Mouse (Mus musculus): ENCODE results near the gene Gpc6.

The Gpc6 gene

DNA sequence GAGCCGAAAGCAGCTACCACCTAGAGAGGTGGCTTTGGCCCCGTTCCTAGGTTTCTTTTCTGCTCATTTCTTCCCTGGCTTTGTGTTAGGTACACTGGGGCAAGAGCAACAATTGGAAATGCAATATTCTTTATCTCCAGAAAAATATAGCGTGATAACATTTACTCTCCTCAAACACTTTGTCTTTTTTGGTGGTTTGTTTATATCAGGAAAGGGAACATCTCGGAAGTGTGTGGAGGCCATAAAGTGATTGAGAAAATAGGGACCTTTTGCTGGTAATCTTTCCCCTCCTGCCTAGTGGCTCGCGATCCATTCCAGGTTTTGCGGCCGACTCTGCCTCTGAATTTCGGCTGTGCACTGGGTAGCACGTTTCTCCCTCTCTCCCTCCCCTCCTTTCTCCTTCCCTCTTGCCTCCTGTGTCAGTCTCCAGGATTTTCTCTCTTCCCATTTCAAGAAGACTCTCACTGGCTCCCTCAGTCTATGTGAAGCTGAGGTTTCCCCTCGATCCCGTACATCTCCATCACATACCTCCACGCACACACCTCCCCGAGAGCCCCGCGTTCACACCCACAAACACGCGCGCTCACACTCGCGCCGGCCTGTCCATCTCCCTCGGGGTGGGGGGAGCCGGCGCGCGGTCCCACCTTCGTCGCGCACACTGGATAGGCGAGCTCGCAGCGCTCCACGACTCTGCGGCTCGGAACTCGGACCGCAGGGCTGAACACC, at the start of gene Gpc6:
TSS of gene Gpc6 (plus strand) at position 440 of the 726 bp plus-strand sequence.
- no peak for DNase-seq (ENCODE audit: extremely low read depth, low read depth, low spot score)

DNA sequence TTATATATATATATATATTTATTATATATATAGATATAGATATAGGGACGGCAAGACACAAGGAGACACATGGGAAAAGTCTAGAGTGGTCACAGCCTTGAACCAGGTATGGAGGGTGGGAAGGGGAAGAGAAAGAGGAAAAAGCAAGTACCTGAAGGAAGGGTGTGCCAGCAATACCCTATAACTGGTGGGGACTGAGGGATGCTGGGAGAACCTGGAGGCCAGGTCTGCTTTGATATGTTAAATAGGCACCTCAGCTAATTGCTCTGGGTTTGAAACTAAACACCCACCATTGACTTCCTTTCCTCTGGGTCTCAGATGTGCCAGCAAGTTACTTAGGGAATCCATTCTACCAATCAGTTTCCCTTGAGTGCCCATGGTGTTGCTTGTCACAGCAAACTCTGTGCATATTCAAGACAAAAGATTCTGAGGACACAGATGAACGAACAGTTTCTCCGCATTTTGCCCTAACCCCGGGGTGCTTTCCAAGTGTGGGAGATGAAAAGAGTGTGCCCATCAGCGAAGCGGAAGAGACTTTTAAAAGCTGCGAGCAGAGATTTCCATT, 42.6 kb upstream of the Gpc6 start:
- DNase-seq (ENCODE audit: extremely low read depth, low read depth, low spot score) = no peak

DNA sequence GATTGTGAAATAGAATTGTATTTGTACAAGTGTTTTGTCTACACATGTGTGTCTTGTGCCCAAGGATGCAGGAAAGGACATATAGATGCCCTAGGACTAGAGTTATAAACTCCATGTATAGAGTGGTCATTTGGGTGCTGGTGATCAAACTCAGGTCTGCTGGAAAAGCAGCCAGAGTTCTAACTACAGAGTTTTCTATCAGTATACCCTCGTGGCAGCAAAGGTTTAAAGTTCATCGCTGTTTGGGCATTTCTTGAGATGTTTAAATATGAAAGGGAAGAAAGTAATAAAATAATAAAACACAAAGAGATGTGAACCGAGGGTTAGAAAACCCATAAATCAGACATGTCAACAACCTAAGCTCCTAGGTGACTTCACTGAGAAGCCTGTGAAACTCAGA, 30.8 kb upstream of the Gpc6 start:
- DNase-seq (ENCODE audit: extremely low read depth, low read depth, low spot score) = no peak

DNA sequence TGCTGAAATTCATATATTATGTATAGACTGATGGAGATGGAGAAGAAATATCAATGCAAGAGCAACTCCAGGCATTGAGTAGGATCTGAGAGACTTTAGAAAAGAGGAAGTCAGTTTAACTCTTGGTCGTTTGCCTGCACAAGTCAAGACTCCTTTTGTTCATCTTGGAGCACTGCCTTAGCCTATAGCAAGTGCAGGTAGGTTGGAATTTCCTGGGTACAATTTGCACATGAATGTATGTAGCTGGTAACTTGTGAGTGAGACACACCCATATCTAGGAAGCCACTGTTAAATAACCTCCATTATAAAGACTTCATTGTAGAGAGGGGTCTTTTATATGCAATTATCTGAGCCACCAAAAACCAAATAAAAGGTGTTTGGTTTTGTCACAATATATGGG, 27.1 kb upstream of the Gpc6 start:
- no peak for DNase-seq (ENCODE audit: extremely low read depth, low read depth, low spot score)

DNA sequence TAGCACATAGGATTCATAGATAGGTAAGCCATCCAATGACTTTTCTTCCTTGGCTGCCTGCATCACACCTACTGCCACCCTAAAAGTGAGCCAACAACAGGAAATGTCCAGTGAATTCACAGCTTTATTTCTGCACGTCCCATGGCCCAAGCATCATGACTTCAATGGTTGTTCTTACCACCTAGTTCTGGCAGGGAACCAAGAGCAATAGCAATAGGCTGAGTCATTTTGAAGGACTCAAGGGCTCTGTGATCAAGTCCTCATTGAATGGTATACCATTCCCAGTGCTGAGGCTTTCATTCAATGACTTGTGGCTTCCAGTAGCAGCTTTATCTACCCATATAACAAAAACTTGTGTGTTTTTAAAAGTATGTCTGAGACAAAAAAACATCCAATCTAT, 13.3 kb upstream of the Gpc6 start:
- no peak for DNase-seq (ENCODE audit: extremely low read depth, low read depth, low spot score)

DNA sequence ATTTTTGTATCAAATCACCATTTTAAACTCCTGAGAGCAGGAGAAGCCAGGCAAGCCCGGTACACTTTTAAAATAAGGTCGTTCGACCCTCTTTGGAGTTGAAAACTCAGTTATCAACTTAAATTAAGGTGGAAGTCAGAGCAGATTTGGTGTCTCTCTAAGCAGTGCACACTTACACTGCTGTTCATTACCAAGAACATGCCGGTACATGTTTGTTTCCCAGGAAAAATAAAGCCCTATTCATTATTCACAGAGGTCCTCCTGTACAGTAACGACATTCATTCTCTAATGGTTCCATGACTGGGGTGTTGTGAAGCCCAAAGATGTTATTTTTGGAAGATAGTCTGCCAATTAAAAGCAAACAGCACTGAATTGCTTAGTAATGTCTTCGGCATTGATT, 8.2 kb upstream of the Gpc6 start:
- no peak for DNase-seq (ENCODE audit: extremely low read depth, low read depth, low spot score)

DNA sequence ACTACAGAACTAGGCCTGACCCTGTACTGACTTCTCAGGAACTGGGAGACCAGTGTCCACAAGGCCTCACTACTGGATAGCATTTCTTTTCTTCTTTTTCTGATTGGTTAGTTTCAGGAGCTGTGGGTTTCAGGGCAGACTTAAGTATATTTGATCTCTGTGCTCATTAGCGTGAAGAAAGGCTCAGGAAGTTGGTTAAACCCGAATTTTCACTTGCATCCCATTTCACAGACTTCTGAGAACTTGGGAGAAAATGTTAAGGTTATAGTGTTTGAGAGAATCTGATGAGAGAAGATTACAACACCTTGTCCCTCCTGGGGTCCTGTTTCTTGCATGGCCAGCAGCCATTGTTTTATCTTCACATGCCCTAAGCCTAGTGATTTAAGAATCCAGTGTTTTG, 849 bp upstream of the Gpc6 start:
- DNase-seq (ENCODE audit: extremely low read depth, low read depth, low spot score) = no peak

DNA sequence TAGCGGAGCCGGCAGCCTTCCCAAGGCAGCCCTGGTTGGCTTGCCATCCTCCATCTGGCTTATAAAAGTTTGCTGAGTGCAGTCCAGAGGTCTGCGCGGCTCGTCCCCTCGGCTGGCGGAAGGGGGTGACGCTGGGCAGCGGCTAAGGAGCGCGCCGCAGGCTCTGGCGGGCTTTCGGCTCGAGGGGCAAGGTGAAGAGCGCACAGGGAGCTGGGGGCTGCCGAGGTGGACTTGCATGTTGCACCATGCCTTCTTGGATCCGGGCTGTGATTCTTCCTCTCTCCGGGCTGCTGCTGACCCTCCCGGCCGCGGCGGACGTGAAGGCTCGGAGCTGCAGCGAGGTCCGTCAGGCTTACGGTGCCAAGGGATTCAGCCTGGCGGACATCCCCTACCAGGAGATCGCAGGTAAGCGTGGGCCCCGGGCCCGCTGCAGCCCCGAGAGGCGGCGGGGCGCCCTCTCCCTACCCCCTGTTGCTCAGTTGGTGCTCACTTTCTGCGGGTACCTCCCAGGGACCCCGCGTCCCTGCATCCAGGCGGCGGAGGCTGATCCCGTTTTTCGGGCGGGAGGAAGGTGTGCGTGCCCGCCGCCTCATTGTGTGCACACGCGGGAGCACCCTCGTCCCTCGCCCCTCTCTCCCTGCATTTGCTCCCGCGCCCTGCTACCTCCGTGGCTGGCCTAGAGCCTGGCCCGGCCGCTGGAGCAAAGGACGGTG, 732 bp downstream of the Gpc6 start:
- DNase-seq (ENCODE audit: extremely low read depth, low read depth, low spot score) = no peak

DNA sequence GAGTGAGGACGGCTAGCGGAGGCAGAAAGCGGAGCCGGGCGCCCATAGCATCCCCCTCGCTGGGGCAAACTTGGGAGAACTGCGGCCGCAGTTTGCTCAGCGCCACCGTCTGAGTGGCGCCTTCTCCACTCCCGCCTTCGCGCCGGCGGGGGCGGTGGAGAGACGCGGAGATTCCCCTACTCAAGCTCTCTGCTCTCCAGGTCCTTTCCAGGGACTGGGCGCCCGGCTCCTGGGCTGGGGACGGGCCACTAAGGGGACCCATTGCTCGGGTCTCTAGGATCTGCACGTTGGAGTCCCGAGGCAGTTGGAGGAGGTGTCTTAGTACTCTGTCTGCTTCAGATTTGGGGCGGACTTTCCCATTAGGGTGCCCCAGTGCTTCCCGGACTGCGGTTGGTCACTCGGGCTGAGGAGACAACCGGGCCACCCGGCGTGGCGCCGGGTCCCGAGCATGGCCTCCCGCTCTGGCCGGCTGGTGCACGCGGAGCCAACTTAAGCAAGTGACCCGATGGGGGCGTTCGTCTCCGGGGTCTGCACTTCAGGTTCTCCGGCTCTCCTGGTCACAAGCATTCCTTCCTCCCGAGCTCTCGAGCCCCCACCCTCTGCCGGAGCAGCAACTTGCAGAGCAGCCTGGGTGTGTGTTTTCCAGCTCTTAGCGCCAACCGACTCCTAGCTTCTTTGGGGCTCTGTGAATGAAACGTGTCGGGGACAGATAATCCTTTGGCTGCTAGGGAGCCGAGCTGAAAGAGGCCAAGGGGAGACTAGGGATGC, 1.5 kb downstream of the Gpc6 start:
- no peak for DNase-seq (ENCODE audit: extremely low read depth, low read depth, low spot score)

DNA sequence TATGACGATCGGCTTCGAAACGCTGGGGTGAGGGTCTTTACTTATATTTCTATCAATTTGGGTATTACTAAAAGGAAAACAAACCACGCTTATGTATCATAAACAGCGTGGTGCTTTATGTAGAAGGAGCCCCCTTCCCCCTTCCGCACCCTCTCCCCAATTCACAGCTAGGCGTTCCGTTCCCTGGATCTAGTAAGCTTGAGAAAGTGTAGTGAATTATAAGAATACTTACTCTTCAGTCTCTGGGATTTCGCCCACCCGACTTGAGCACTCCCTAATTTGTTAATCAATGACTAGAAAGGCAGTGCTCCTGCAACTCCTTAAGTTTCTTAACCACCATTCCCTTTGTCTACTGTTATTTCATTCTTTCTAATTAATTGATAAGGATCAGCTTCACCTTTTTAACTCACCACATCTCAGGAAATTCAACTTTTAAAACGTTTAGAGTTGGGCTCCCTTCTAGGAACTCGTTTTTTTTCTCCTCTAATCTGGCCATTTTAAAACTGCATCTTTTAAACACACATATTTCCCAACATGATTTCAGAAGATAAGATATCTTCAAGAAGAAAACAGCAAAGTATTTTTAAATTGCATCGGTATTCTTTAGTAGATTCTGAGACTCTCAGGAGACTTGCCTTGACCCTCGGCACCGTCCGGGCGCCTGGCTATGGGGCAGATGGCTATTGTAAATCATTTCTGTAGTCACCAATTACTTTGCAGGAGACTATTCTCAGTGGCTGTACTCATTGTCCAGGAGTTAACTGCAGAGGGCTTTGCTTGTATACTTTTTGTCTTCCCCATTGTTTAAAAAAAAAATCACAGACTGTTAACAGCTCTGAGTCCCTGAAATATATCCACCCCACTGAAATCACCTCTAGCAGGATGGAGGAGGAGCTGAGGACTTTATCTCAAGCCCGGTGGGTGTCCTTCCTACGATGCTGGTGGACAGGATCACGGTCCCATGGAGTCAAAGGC, 2.5 kb downstream of the Gpc6 start:
- no peak for DNase-seq (ENCODE audit: extremely low read depth, low read depth, low spot score)

DNA sequence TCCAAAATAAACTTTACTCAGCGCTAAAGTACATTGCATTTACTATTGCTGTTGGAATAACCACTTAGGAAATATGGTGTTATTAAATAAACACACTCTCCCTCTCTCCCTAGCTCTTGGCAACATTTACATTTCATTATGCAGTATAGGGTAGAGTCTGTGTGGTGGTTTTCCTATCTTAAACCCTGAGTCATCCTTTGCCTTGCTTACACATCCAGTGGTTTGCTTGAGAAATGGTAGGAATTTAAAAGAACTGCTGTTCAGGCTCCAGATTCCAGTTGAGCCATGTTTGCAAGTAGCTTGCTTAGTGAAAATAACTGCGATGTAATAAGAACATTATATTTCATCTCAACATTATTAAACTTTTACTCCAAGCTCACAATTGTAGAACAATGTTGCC, 3.3 kb downstream of the Gpc6 start:
- no peak for DNase-seq (ENCODE audit: extremely low read depth, low read depth, low spot score)

DNA sequence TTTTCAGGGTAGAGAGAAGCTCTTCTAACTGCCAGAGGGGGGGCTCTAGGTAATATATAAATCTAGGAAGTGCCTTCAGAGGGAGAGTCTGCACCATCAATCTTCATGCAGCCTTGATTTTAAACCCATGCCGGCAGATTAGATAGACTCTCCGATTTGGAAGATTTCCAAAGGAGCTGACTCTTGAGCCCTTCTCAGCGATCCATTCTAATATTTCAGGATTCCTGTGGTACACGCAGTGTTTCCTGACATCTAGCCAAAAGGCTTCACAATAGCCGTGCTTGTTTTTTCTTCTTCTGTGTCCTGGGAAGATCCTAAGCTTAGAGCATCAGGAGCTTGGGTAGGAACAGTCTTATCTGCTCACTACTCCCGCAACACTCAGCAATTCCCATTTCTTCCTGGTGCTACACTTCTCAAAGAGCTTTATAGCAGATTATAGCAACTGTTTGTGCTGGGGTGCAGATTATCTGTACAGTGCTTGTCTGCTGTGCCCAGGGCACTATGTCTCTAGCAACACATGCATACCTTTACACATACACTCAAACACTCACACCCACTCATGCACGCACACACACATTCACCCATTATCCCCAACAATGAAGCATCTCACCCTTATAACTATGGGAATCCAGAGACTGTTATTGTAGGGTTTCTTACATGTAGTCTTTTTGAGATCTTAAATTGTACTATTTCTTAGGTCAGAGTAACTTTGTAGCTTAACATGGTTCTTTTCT, 3.8 kb downstream of the Gpc6 start:
- DNase-seq (ENCODE audit: extremely low read depth, low read depth, low spot score) = no peak

DNA sequence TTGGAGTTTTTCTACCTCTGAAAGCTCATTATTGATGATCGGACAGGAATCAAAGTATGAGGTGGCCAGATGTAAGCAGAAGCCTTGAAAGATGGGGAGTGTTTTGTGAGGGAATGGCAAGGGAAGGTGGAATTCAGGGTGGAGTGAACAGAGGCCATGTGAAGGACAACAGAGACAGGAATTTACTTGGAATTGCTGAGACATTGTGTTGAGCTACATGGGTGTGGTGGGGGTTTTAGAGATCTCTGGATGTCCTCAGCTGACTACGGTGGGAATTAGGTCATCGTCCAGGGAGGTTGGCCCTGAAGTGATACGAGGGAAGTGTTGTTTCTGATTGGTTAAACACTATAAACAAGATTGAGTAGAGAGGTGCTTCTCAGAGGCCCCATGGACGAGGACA, 8.7 kb downstream of the Gpc6 start:
- DNase-seq (ENCODE audit: extremely low read depth, low read depth, low spot score) = no peak

DNA sequence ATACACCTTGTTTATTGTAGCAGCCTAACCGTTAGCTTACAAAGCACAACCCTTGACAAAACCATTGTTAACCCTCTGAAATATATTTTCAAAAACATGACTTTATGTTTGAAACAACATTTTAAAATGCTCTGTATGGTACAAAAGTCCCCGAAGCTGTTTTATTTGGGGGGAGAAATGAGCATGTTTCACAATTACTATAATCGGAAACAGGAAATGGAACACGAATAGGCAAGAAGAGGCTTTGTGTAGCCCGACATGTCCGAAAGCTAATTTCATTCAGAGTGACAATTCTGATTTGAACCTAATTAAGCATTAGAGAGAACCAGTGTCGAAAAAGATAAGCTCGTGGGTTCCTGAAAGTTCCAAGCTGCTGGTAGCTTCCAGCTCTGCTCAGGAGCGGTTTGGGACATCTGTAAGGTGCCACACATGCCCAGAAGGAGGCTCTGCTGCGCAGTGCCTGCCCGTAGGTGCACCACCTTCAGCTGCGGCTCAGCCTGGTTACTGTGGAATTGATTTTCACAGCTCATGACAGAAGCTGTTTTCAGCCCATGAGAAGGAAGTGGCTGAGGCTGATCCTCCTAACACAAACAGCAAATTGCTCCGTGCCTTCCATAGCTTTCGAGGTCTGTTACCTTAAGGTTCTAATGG, 12.9 kb downstream of the Gpc6 start:
- DNase-seq (ENCODE audit: extremely low read depth, low read depth, low spot score) = no peak

DNA sequence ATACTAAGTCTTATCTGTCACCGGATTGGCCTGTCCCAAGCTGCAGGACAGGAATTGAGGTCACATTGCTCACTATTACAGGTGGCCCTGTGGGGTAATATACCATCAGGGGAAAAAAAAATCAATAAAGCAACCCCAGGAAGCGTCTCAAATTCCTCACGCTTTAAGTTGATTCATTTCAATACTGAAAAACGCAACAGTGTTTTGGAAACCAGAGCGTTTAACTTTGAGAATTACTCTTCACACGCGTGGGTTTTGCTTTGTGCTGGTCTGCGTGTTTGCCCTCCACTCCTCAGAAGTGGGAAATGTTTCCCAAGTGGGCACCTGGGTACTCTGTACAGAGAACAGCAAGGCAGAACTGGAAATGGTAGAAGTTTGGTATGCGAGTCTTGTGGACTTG, 13.6 kb downstream of the Gpc6 start:
- DNase-seq (ENCODE audit: extremely low read depth, low read depth, low spot score) = no peak

DNA sequence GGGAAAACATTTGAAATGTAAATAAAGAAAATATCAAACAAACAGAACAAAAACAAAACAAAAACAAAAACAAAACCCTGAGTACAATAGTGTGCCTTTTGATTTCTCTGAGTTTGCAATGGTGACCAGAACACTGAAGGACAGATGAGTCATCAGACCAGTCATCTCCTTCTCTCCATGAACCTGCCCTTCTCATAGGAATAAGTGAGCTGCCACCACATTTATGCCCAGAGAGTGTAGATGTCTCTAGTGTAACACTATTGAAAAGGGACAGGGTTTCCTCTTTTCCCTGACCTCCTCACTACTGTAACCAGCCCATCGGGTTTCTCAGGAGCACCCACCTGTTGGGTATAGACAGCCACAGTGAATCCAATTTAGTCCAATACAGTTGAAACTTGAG, 14.4 kb downstream of the Gpc6 start:
- no peak for DNase-seq (ENCODE audit: extremely low read depth, low read depth, low spot score)

DNA sequence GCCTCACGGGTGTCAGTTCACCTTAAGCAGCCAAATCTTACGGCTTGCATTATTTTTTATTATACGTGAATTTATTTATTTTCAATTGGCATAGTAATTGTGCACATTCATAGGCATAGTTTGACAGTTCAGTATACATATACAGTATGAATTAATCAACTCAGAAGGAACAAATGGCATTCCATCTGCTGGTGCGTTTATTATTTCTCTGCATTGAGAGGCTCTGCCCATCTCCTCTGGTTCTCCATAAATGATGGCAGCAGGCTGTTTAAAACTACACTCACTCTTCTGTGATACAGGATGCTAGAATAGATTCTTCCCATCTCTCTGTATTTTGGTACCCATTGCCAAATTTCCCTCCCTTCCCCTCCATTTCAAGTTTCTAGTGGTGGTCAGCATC, 16.7 kb downstream of the Gpc6 start:
- no peak for DNase-seq (ENCODE audit: extremely low read depth, low read depth, low spot score)

DNA sequence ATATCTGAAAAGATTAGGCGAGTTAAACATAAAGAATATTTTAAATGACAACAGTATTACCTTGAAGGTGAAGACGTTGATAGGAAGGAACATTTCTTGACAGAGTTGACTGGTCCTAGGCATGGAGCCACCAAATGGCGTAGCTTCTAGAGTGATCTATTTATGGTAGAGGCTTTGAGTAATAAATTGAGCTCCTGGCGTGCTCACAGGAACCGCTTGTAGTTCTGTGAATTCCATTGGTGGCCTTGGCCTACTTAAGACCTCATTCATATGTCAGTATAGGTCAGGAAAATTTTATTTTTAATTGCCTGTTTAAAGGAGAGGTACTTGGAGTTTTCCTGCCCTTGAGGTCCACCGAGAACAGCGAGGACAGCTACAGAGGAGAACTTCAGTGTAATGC, 18.6 kb downstream of the Gpc6 start:
- no peak for DNase-seq (ENCODE audit: extremely low read depth, low read depth, low spot score)

DNA sequence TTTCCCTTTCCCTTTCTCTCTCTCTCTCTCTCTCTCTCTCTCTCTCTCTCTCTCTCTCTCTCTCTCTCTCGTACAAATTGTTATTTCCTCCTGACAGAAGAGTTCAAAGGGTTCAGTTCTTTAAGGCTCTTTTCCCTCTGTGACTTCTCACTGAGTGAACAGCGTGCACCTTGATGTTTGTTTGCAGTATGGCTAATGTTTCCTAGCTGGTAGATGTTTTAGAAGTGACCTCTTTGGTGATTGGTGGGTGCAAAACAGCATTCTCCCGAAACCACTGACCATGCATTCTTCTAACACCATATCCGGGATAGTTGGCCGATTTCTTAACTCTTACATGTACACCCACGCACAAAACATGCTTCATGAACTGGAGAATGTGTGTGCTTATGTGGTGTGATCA, 20.9 kb downstream of the Gpc6 start:
- DNase-seq (ENCODE audit: extremely low read depth, low read depth, low spot score) = no peak

Measured in fat pad, adult 2 months (tissue).